Mouse (Mus musculus) heart, adult 2 months (tissue): ENCODE data around the gene Gnat1. TPM values are rescaled to one million over a fixed set of nuclear protein-coding genes. Genes with fewer than 3 reads are reported as not detected.
A peak's percentile ranks its signal among the peaks of the same experiment; 100 is the strongest.

Experiments used
- DNase-seq, 2 experiments: peaks; one replicate each; pipeline ENCODE4 v3.0.0; 2021
- H3K27ac ChIP-seq: fragments of 200-600 bp; 2 replicates; pipeline ENCODE4 v1.8.1; 2022
- H3K27me3 ChIP-seq: fragments of 200-500 bp; 2 replicates; pipeline ENCODE4 v1.6.1; 2012; ENCODE audit warnings: mild to moderate bottlenecking, low read length, inconsistent platforms, mixed read lengths; ENCODE audit not compliant: control insufficient read depth, insufficient read depth
- H3K36me3 ChIP-seq: fragments of 200-500 bp; 2 replicates; pipeline ENCODE4 v1.6.1; 2012; ENCODE audit warnings: low read length, inconsistent platforms; ENCODE audit not compliant: control insufficient read depth, insufficient read depth
- H3K4me1 ChIP-seq: fragments of 200-500 bp; 2 replicates; pipeline ENCODE4 v1.6.1; 2011; ENCODE audit warnings: low read length; ENCODE audit not compliant: control insufficient read depth, insufficient read depth
- H3K4me3 ChIP-seq: fragments of 200-600 bp; 2 replicates; pipeline ENCODE4 v1.8.1; 2022
- H3K79me2 ChIP-seq: fragments of 200-500 bp; replicated peaks from 2 replicates; pipeline ENCODE4 v1.6.1; 2012; ENCODE audit warnings: mild to moderate bottlenecking, inconsistent platforms, low read length, moderate library complexity, mixed read lengths; ENCODE audit not compliant: control insufficient read depth, insufficient read depth
- H3K9ac ChIP-seq: fragments of 200-500 bp; 2 replicates; pipeline ENCODE4 v1.6.1; 2012; ENCODE audit warnings: low read depth, mild to moderate bottlenecking, control low read depth, inconsistent platforms, low read length, mixed read lengths
- CTCF ChIP-seq: fragments of 200-600 bp; IDR thresholded peaks from 2 replicates; pipeline ENCODE4 v1.8.1; 2022; ENCODE audit warnings: antibody characterized with exemption, mild to moderate bottlenecking, moderate library complexity
- EP300 ChIP-seq: fragments of 200-500 bp; IDR thresholded peaks from 2 replicates; pipeline ENCODE4 v1.6.1; 2011; ENCODE audit warnings: low read depth, low read length, control low read depth; ENCODE audit not compliant: insufficient read depth
- POLR2A ChIP-seq: fragments of 200-500 bp; IDR thresholded peaks from 2 replicates; pipeline ENCODE4 v1.6.1; 2011; ENCODE audit warnings: mild to moderate bottlenecking, low read depth, low read length, control low read depth; ENCODE audit not compliant: insufficient read depth
- WGBS: fragments of 180-500 bp; shearing (Covaris S2); methylation state at CpG from one replicate; pipeline ENCODE4 v1.1.7; 2018; 5-methylcytosine and 5-hydroxymethylcytosine counted together
- intact Hi-C: fragments of 180-260 bp; cut with DNase I; formaldehyde crosslinking; loops from one replicate; pipeline ENCODE4 v1.15.1; 2025
- polyA plus RNA-seq: library from polyadenylated mRNA; depleted of rRNA; stranded (reverse); fragments of >200 nt; gene quantifications from 2 replicates; pipeline ENCODE4 v1.2.3, GENCODE M21; 2012
- total RNA-seq, 2 experiments: library from RNA; stranded (reverse); gene quantifications; 2 replicates each; pipeline ENCODE4 v1.2.3; 2021

Gene Gnat1
- total and polyA plus RNA-seq, 3 experiments = not detected

GRCm38 (mm10) chr9:107690391-107690790 lies 10.9 kb upstream of the Gnat1 start:
- 73% methylated on average over 8 of the region's 8 CpGs for WGBS
- TF ChIP-seq CTCF = no peak
- no peak for TF ChIP-seq POLR2A
- no peak for TF ChIP-seq EP300
- Histone ChIP-seq H3K4me1 (peaks cover 14% of the 10 kb centered on the region), H3K27ac (no peak overlapping the region), H3K4me3 (no peak overlapping the region), H3K36me3 (no peaks in the 10 kb centered on the region), H3K9ac (no peak overlapping the region), H3K79me2 (no peaks in the 10 kb centered on the region), H3K27me3 (no peaks in the 10 kb centered on the region)
- no peak for DNase-seq
- intact Hi-C loops = no loop called here

- DNase-seq = no peak
- intact Hi-C loops = no loop called here
- H3K79me2 ChIP-seq = no peaks in the 10 kb centered on the region
- no peak overlapping the region for H3K27ac ChIP-seq
- H3K4me1 ChIP-seq = peaks cover 8% of the 10 kb centered on the region
- TF ChIP-seq CTCF = no peak
- TF ChIP-seq EP300 = no peak
- TF ChIP-seq POLR2A = no peak
- H3K4me3 ChIP-seq = no peak overlapping the region
- no peak overlapping the region for H3K9ac ChIP-seq
- H3K36me3 ChIP-seq = no peaks in the 10 kb centered on the region
- H3K27me3 ChIP-seq = no peaks in the 10 kb centered on the region
- WGBS = 83% methylated on average over 7 of the region's 7 CpGs
Observed at GRCm38 (mm10) chr9:107688939-107689338, 9.4 kb upstream of the Gnat1 start.

GRCm38 (mm10) chr9:107688415-107688814 lies 8.9 kb upstream of the Gnat1 start:
- TF ChIP-seq EP300 = no peak
- no peak for TF ChIP-seq CTCF
- no peak for TF ChIP-seq POLR2A
- intact Hi-C loops = no loop called here
- no peak overlapping the region for H3K4me3 ChIP-seq
- no peaks in the 10 kb centered on the region for H3K79me2 ChIP-seq
- no peak overlapping the region for H3K27ac ChIP-seq
- H3K4me1 ChIP-seq = peaks cover 8% of the 10 kb centered on the region
- 92% methylated on average over 5 of the region's 5 CpGs for WGBS
- H3K27me3 ChIP-seq = no peaks in the 10 kb centered on the region
- H3K36me3 ChIP-seq = no peaks in the 10 kb centered on the region
- DNase-seq = no peak
- no peak overlapping the region for H3K9ac ChIP-seq

- no peaks in the 10 kb centered on the region for H3K36me3 ChIP-seq
- no peaks in the 10 kb centered on the region for H3K27me3 ChIP-seq
- H3K4me1 ChIP-seq = peaks cover 8% of the 10 kb centered on the region
- 42% methylated on average over 17 of the region's 17 CpGs for WGBS
- intact Hi-C loops = loop anchor here (1.0 to 2.0 kb wide), 2 partner anchors 25 to 53 kb away; partner anchors contain the start of gene Sema3f
- peak; percentile 71; the same call in 1 of the 2 replicates for TF ChIP-seq EP300
- TF ChIP-seq CTCF = peak; percentile 80
- TF ChIP-seq POLR2A = no peak
- no peak overlapping the region; the same call in 1 of the 2 replicates for H3K9ac ChIP-seq
- DNase-seq = peak; percentile 55 to 72
- peak overlapping the region; percentile 67 for H3K27ac ChIP-seq
- no peak overlapping the region for H3K4me3 ChIP-seq
- no peaks in the 10 kb centered on the region for H3K79me2 ChIP-seq
Observed at GRCm38 (mm10) chr9:107685231-107685981, 5.9 kb upstream of the Gnat1 start.

- no peak for DNase-seq
- Histone ChIP-seq H3K36me3 (no peaks in the 10 kb centered on the region), H3K27me3 (no peaks in the 10 kb centered on the region), H3K27ac (no peak overlapping the region), H3K4me3 (no peak overlapping the region), H3K79me2 (no peaks in the 10 kb centered on the region), H3K4me1 (peaks cover 8% of the 10 kb centered on the region), H3K9ac (no peak overlapping the region)
- TF ChIP-seq POLR2A = no peak
- no peak for TF ChIP-seq CTCF
- TF ChIP-seq EP300 = no peak
- 90% methylated on average over 20 of the region's 20 CpGs for WGBS
- intact Hi-C loops = no loop called here
Observed at GRCm38 (mm10) chr9:107682405-107682804, 2.9 kb upstream of the Gnat1 start.

GRCm38 (mm10) chr9:107678861-107679260 lies 651 bp downstream of the Gnat1 start:
- Histone ChIP-seq H3K79me2 (no peaks in the 10 kb centered on the region), H3K9ac (no peak overlapping the region), H3K36me3 (no peaks in the 10 kb centered on the region), H3K4me1 (peaks cover 3% of the 10 kb centered on the region; the same call in 1 of the 2 replicates), H3K27ac (no peak overlapping the region), H3K27me3 (no peaks in the 10 kb centered on the region), H3K4me3 (no peak overlapping the region)
- TF ChIP-seq POLR2A (no peak), CTCF (no peak), EP300 (no peak)
- DNase-seq = no peak
- 90% methylated on average over 2 of the region's 2 CpGs for WGBS
- intact Hi-C loops = no loop called here
